Mouse (Mus musculus): ENCODE data around the gene Brms1. TPM values are rescaled to one million over a fixed set of nuclear protein-coding genes. Genes with fewer than 3 reads are reported as not detected.

Brms1 gene
- polyA plus RNA-seq, 1 experiment from 2014 or later = 40.2 TPM

- H3K9ac ChIP-seq (ENCODE audit: low read depth, low read length) = peak overlapping the region; percentile 10; the same call in 1 of the 2 replicates
- peaks cover 30% of the 10 kb centered on the region for H3K4me1 ChIP-seq (replicated peaks; ENCODE audit: insufficient read depth, low read length)
- DNase-seq (ENCODE audit: low spot score) (peak; percentile 53), ATAC-seq (replicated peaks; ENCODE audit: low FRiP score, low read depth) (peak; percentile 31; the same call in 1 of the 2 replicates)
- H3K4me3 ChIP-seq (replicated peaks; ENCODE audit: low read depth, low read length) = no peak overlapping the region
- peak overlapping the region; percentile 4; the same call in 1 of the 2 replicates for H3K4me2 ChIP-seq (ENCODE audit: low read length)
- H3K9me3 ChIP-seq (replicated peaks; ENCODE audit: low read length) = no peaks in the 10 kb centered on the region
- no peaks in the 10 kb centered on the region for H3K27me3 ChIP-seq (ENCODE audit: insufficient read depth, low read length)
- H3K36me3 ChIP-seq (ENCODE audit: insufficient read depth, low read length) = no peaks in the 10 kb centered on the region
- peak overlapping the region; percentile 77 for H3K27ac ChIP-seq
- peak; percentile 13; the same call in 1 of the 2 replicates for TF ChIP-seq CTCF (IDR thresholded peaks at IDR 0.05; ENCODE audit: low read depth)
- WGBS = 12% methylated on average over 10 of the region's 10 CpGs
Measured at GRCm38 (mm10) chr19:5058801-5059771, 17.9 kb downstream of the Brms1 start.

DNA sequence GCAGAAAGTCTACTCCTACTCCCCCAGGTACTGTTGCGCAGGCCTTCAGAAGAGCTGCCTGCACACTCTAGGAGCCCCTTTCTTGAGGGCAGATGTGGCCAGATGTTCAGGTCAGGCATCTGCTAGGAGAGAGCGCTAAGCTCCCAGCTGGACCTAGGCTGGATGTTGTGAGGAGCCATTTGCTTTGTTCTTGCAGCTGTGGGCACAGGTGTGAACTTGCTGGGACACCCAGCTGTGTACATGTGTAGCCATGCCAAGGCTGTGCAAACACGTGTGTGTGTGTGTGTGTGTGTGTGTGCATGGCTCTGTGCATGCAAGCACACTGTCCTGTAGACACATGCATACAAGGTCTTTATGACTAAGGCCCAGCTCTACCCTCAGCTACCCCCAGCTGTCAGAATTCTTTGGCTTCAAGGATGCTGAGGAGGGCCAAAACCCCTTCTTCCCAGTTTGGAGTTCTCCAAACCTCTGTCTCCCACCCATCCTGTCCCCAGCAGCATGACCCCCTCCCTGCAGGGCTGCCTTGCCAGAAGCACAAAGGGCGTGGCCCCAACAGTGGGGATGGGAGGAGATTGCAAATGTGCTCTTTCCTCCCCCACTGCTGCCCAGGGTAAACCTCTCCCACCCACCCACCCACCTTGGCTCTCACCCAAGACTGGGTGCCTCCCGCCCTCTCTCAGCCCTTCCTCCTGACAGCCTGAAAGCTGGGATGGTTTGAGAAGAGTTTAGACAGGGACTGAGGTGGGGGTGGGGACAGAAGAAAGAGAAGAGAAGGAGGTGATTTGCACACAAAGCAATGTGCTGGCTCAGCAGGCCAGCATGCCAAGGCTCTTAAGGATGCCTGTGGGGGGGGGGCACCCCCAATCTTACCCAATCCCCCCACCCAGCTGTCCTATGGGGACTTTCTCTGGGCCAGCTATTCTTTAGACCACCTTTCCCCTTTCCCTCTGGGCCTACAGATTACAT lies 19.5 kb downstream of the Brms1 start:
- no peaks in the 10 kb centered on the region for H3K9me3 ChIP-seq (replicated peaks; ENCODE audit: low read length)
- H3K36me3 ChIP-seq (ENCODE audit: insufficient read depth, low read length) = no peaks in the 10 kb centered on the region
- no peak overlapping the region for H3K9ac ChIP-seq (ENCODE audit: low read depth, low read length)
- ATAC-seq (replicated peaks; ENCODE audit: low FRiP score, low read depth) (no peak), DNase-seq (ENCODE audit: low spot score) (no peak)
- H3K27ac ChIP-seq = peak overlapping the region; percentile 8
- WGBS = 35% methylated on average over 5 of the region's 5 CpGs
- no peak overlapping the region for H3K4me2 ChIP-seq (ENCODE audit: low read length)
- no peak for TF ChIP-seq CTCF (IDR thresholded peaks at IDR 0.05; ENCODE audit: low read depth)
- peaks cover 32% of the 10 kb centered on the region for H3K4me1 ChIP-seq (replicated peaks; ENCODE audit: insufficient read depth, low read length)
- no peaks in the 10 kb centered on the region for H3K27me3 ChIP-seq (ENCODE audit: insufficient read depth, low read length)
- no peak overlapping the region for H3K4me3 ChIP-seq (replicated peaks; ENCODE audit: low read depth, low read length)

- H3K4me3 ChIP-seq (replicated peaks; ENCODE audit: low read depth, low read length) = no peak overlapping the region
- no peaks in the 10 kb centered on the region for H3K27me3 ChIP-seq (ENCODE audit: insufficient read depth, low read length)
- DNase-seq (ENCODE audit: low spot score) (no peak), ATAC-seq (replicated peaks; ENCODE audit: low FRiP score, low read depth) (no peak)
- no peaks in the 10 kb centered on the region for H3K9me3 ChIP-seq (replicated peaks; ENCODE audit: low read length)
- H3K9ac ChIP-seq (ENCODE audit: low read depth, low read length) = no peak overlapping the region
- WGBS = 88% methylated on average over 5 of the region's 5 CpGs
- TF ChIP-seq CTCF (IDR thresholded peaks at IDR 0.05; ENCODE audit: low read depth) = no peak
- H3K4me1 ChIP-seq (replicated peaks; ENCODE audit: insufficient read depth, low read length) = peaks cover 35% of the 10 kb centered on the region
- no peaks in the 10 kb centered on the region for H3K36me3 ChIP-seq (ENCODE audit: insufficient read depth, low read length)
- H3K27ac ChIP-seq = no peak overlapping the region
- no peak overlapping the region for H3K4me2 ChIP-seq (ENCODE audit: low read length)
Measured at GRCm38 (mm10) chr19:5062041-5062440, 20.9 kb downstream of the Brms1 start.

DNA sequence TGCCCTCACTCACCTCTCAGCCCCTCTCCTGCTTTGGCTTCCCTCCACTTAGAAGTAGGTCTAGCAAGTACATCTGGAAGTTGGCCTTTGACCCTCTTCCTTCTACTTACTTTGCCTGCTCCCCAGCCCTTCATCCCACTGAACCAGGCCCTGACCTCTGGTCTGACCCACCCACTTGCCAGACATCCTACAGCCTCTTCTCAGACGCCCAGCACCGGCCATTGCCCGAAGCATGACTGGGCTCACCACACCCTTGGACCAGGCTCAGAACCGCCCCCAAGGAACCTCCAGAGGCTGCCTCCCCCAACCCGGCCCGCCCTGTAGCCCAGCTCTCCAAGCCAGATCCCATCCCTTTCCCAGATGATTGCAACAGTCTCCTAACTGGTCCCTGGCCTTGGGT lies 21.3 kb downstream of the Brms1 start:
- Histone ChIP-seq H3K36me3 (ENCODE audit: insufficient read depth, low read length) (no peaks in the 10 kb centered on the region), H3K9me3 (replicated peaks; ENCODE audit: low read length) (no peaks in the 10 kb centered on the region), H3K27me3 (ENCODE audit: insufficient read depth, low read length) (no peaks in the 10 kb centered on the region), H3K4me2 (ENCODE audit: low read length) (no peak overlapping the region), H3K27ac (no peak overlapping the region), H3K4me1 (replicated peaks; ENCODE audit: insufficient read depth, low read length) (peaks cover 39% of the 10 kb centered on the region), H3K4me3 (replicated peaks; ENCODE audit: low read depth, low read length) (no peak overlapping the region), H3K9ac (ENCODE audit: low read depth, low read length) (no peak overlapping the region)
- no peak for TF ChIP-seq CTCF (IDR thresholded peaks at IDR 0.05; ENCODE audit: low read depth)
- WGBS = 59% methylated on average over 6 of the region's 6 CpGs
- no peak for DNase-seq (ENCODE audit: low spot score)
- no peak for ATAC-seq (replicated peaks; ENCODE audit: low FRiP score, low read depth)

DNA sequence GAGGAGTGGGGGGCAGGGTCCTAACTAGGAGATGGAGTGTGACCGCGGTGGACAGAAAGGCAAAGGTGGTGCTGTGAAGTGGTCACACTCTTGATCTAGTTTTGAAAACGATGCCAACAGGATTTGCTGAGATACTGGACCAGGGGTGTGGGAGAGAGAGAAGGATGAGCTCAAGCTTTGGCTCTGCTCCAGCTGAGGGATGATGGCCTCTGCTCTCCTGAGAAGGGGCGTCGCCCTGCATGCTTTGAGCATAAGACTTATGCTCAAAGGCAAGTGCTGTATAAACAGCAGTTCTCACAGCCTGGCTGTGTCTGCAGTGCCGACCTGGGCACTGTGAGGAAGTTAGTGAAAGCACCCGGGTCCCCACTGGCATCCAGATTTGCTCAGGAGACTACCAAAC lies 23.9 kb downstream of the Brms1 start:
- no peak overlapping the region for H3K27ac ChIP-seq
- H3K4me3 ChIP-seq (replicated peaks; ENCODE audit: low read depth, low read length) = no peak overlapping the region
- no peaks in the 10 kb centered on the region for H3K36me3 ChIP-seq (ENCODE audit: insufficient read depth, low read length)
- DNase-seq (ENCODE audit: low spot score) (no peak), ATAC-seq (replicated peaks; ENCODE audit: low FRiP score, low read depth) (no peak)
- no peak for TF ChIP-seq CTCF (IDR thresholded peaks at IDR 0.05; ENCODE audit: low read depth)
- no peaks in the 10 kb centered on the region for H3K27me3 ChIP-seq (ENCODE audit: insufficient read depth, low read length)
- 49% methylated on average over 7 of the region's 7 CpGs for WGBS
- H3K9ac ChIP-seq (ENCODE audit: low read depth, low read length) = no peak overlapping the region
- no peak overlapping the region for H3K4me2 ChIP-seq (ENCODE audit: low read length)
- H3K4me1 ChIP-seq (replicated peaks; ENCODE audit: insufficient read depth, low read length) = peaks cover 38% of the 10 kb centered on the region
- no peaks in the 10 kb centered on the region for H3K9me3 ChIP-seq (replicated peaks; ENCODE audit: low read length)

All from kidney, postnatal 0 days (tissue).